Mouse (Mus musculus): ENCODE measurements around the gene Ephx1.
"Not testable (repeated sequence)": the region's sequence is repeated elsewhere in the genome, so short reads cannot be mapped to it uniquely, and the experiment has no call there.

Gene Ephx1

GRCm38 (mm10) chr1:181020756-181021487, at the start of gene Ephx1:
Gene Ephx1 (minus strand): TSS chr1:181020904.
- DNase-seq: no peak

GRCm38 (mm10) chr1:181069671-181070070, 49.0 kb upstream of the Ephx1 start:
- no peak for DNase-seq

- no peak for DNase-seq
Observed at GRCm38 (mm10) chr1:181068344-181068743, 47.6 kb upstream of the Ephx1 start.

GRCm38 (mm10) chr1:181064648-181065047, 43.9 kb upstream of the Ephx1 start:
- DNase-seq: peak; percentile 16 to 17

- peak; percentile 57 for DNase-seq
Observed at GRCm38 (mm10) chr1:181063991-181064390, 43.3 kb upstream of the Ephx1 start.

GRCm38 (mm10) chr1:181061784-181062485, 41.2 kb upstream of the Ephx1 start:
- DNase-seq: no peak

GRCm38 (mm10) chr1:181052898-181053297, 32.2 kb upstream of the Ephx1 start:
- no peak for DNase-seq

- DNase-seq: no peak
Observed at GRCm38 (mm10) chr1:181050937-181051336, 30.2 kb upstream of the Ephx1 start, which contains the start of gene 9130409I23Rik. Gene 9130409I23Rik (plus strand): TSS chr1:181051237.

GRCm38 (mm10) chr1:181049328-181049842, 28.7 kb upstream of the Ephx1 start:
- DNase-seq: no peak

GRCm38 (mm10) chr1:181047520-181047919, 26.8 kb upstream of the Ephx1 start:
- no peak for DNase-seq

GRCm38 (mm10) chr1:181039652-181040051, 18.9 kb upstream of the Ephx1 start:
- peak in 1 of 2 experiments; percentile 44 for DNase-seq

- DNase-seq: no peak
Observed at GRCm38 (mm10) chr1:181037623-181038022, 16.9 kb upstream of the Ephx1 start.

GRCm38 (mm10) chr1:181035015-181035778, 14.5 kb upstream of the Ephx1 start:
- not testable (repeated sequence) for DNase-seq

- DNase-seq: peak; percentile 63 to 77
Observed at GRCm38 (mm10) chr1:181022265-181022664, 1.6 kb upstream of the Ephx1 start.

GRCm38 (mm10) chr1:181021488-181021865, 773 bp upstream of the Ephx1 start:
- no peak for DNase-seq

GRCm38 (mm10) chr1:181017890-181018420, 2.7 kb downstream of the Ephx1 start:
- DNase-seq: no peak

- peak; percentile 79 to 85 for DNase-seq
Observed at GRCm38 (mm10) chr1:181017212-181017711, 3.4 kb downstream of the Ephx1 start.

GRCm38 (mm10) chr1:181016532-181017131, 4.1 kb downstream of the Ephx1 start:
- peak; percentile 73 to 76 for DNase-seq

GRCm38 (mm10) chr1:181016045-181016444, 4.7 kb downstream of the Ephx1 start:
- no peak for DNase-seq

- peak; percentile 19 to 35 for DNase-seq
Observed at GRCm38 (mm10) chr1:181015558-181015957, 5.1 kb downstream of the Ephx1 start.

- DNase-seq: peak; percentile 49 to 59
Observed at GRCm38 (mm10) chr1:181014731-181015500, 5.8 kb downstream of the Ephx1 start.

Measured in cerebellum, postnatal 36 days (tissue).